Mouse (Mus musculus) neural tube, embryonic 14.5 days (tissue): ENCODE measurements around the gene Gfra1. TPM values are rescaled to one million over a fixed set of nuclear protein-coding genes. Genes with fewer than 3 reads are reported as not detected.

Experiments used
- ATAC-seq: fragments of 200-750 bp; cut with Nextera tagmentation; 2 replicates; pipeline ENCODE4 v1.8.0; 2017; ENCODE audit warnings: low read depth, mild to moderate bottlenecking, moderate TSS enrichment, moderate library complexity
- H3K27ac ChIP-seq: fragments of 300-500 bp; sonication (generic); 2 replicates; pipeline ENCODE4 v1.5.1; 2014; ENCODE audit warnings: low read depth, mild to moderate bottlenecking, control low read depth, low read length, moderate library complexity, mixed read lengths
- H3K27me3 ChIP-seq: fragments of 300-500 bp; sonication (generic); 2 replicates; pipeline ENCODE4 v1.6.1; 2014; ENCODE audit warnings: low read length; ENCODE audit not compliant: control insufficient read depth, insufficient read depth
- H3K36me3 ChIP-seq: fragments of 300-500 bp; sonication (generic); 2 replicates; pipeline ENCODE4 v1.6.1; 2014; ENCODE audit warnings: low read length, mixed read lengths; ENCODE audit not compliant: control insufficient read depth, insufficient read depth
- H3K4me1 ChIP-seq: fragments of 300-500 bp; sonication (generic); 2 replicates; pipeline ENCODE4 v1.6.1; 2014; ENCODE audit warnings: low read length; ENCODE audit not compliant: control insufficient read depth, insufficient read depth
- H3K4me2 ChIP-seq: fragments of 300-500 bp; sonication (generic); 2 replicates; pipeline ENCODE4 v1.6.1; 2014; ENCODE audit warnings: mild to moderate bottlenecking, low read depth, low read length, control low read depth
- H3K4me3 ChIP-seq: fragments of 300-500 bp; sonication (generic); 2 replicates; pipeline ENCODE4 v1.5.1; 2014; ENCODE audit warnings: low read depth, low read length, control low read depth, mixed read lengths
- H3K9ac ChIP-seq: fragments of 300-500 bp; sonication (generic); replicated peaks from 2 replicates; pipeline ENCODE4 v1.6.1; 2014; ENCODE audit warnings: low read depth, mild to moderate bottlenecking, control low read depth, low read length, mixed read lengths
- H3K9me3 ChIP-seq: fragments of 300-500 bp; sonication (generic); 2 replicates; pipeline ENCODE4 v1.6.1; 2016; ENCODE audit warnings: low read length; ENCODE audit not compliant: control insufficient read depth
- WGBS: fragments of 180-500 bp; shearing (Covaris S2); extraction: QIAGEN DNeasy Blood & Tissue Kit; methylation state at CpG from one replicate; pipeline ENCODE4 v1.1.7; 2014; 5-methylcytosine and 5-hydroxymethylcytosine counted together
- polyA plus RNA-seq: library from polyadenylated mRNA; unstranded; fragments of >200 nt; fragmentation: Nextera tagmentation; extraction: Ambion mirVana; gene quantifications from 2 replicates; pipeline ENCODE4 v1.2.1, GENCODE M21; 2014

Gfra1 gene
- polyA plus RNA-seq, 1 experiment from 2014 or later, result 67.8 TPM

DNA sequence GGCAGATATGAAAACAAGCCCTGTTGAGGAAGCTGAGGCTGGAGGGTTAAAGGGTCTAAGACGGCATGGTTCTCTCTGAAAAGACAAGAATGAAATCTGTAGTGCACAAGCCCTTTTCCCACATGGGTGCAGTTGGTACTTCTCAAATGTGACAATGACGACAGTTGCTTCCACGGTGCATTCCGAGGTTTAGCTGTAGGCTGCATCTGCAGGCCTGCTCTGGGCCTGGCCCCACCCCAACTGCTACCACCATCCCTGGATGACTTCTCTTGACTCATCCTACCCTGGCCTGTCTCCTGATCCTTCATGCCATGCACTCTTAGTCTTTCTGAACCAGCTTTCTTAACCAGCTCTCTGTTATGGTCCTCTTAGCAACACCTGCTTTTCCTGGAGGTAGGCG, 22.9 kb downstream of the Gfra1 start:
- no peak overlapping the region for H3K4me2 ChIP-seq
- no peaks in the 10 kb centered on the region for H3K27me3 ChIP-seq
- peaks cover 11% of the 10 kb centered on the region for H3K4me1 ChIP-seq
- H3K36me3 ChIP-seq, result no peaks in the 10 kb centered on the region
- H3K9me3 ChIP-seq, result no peaks in the 10 kb centered on the region
- ATAC-seq, result no peak
- no peak overlapping the region for H3K9ac ChIP-seq
- 93% methylated on average over 5 of the region's 5 CpGs for WGBS
- H3K27ac ChIP-seq, result no peak overlapping the region
- H3K4me3 ChIP-seq, result no peak overlapping the region

DNA sequence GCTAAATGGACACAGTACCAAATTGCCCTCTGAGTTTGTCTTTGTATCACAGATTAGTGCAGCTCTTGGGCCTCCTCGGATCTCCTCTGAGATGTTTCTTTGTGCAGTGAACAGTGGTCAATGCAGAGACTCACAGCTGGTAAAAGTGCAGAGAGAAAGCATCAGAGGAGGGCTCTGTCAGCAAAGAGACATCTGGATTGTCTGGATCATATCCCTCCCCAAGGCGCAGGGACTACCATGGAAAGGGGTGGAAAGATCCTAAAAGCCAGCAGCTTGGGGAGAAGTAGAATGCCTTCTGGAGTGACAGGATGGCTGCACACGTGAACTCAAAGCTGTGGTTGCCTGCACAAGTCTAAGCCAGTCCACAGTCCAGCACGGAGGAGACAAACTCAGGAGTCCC, 27.2 kb downstream of the Gfra1 start:
- H3K9ac ChIP-seq, result no peak overlapping the region
- ATAC-seq, result no peak
- no peak overlapping the region for H3K4me3 ChIP-seq
- no peaks in the 10 kb centered on the region for H3K9me3 ChIP-seq
- H3K27ac ChIP-seq, result no peak overlapping the region
- no peaks in the 10 kb centered on the region for H3K27me3 ChIP-seq
- no peaks in the 10 kb centered on the region for H3K36me3 ChIP-seq
- no peak overlapping the region for H3K4me2 ChIP-seq
- 90% methylated on average over 4 of the region's 4 CpGs for WGBS
- no peaks in the 10 kb centered on the region for H3K4me1 ChIP-seq

DNA sequence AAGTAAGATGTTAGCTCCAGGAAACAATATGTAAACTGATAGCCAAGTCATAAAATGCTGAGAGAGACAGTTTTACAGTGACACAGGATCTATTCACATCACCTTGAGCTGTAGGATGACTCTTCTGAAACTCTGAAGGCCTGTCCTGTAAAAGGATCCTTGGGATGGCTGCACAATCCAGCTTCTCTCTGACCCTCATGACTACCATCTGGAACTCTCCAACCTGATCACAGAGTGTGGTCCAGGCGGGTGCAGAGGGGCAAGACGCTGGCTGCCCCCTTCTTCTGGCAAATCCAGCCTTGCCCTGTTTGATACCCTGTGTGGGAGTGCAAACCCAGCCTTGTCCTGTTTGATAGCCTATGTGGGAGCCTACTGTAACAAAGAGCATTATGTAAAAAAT, 28.4 kb downstream of the Gfra1 start:
- ATAC-seq, result no peak
- no peak overlapping the region for H3K9ac ChIP-seq
- no peaks in the 10 kb centered on the region for H3K4me1 ChIP-seq
- no peaks in the 10 kb centered on the region for H3K9me3 ChIP-seq
- no peak overlapping the region for H3K27ac ChIP-seq
- H3K36me3 ChIP-seq, result no peaks in the 10 kb centered on the region
- H3K27me3 ChIP-seq, result no peaks in the 10 kb centered on the region
- no peak overlapping the region for H3K4me2 ChIP-seq
- no peak overlapping the region for H3K4me3 ChIP-seq
- WGBS, result 91% methylated on average over 2 of the region's 2 CpGs

DNA sequence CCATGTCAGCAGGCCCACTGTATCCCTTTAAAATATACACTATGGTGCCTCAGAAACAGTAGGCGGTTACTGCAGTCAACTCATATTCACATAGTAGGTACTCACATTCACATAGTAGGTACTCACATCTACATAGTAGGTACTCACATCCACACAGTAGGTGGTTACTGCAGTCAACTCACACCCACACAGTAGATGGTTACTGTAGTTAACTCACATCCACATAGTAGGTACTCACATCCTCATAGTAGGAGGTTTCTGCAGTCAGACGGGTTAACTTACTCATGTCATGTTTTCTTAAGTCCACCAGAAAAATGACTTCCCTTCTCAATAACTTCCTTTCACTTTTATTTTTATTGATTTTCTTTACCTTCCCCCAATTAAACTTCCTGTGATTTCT, 30.8 kb downstream of the Gfra1 start:
- no peak for ATAC-seq

DNA sequence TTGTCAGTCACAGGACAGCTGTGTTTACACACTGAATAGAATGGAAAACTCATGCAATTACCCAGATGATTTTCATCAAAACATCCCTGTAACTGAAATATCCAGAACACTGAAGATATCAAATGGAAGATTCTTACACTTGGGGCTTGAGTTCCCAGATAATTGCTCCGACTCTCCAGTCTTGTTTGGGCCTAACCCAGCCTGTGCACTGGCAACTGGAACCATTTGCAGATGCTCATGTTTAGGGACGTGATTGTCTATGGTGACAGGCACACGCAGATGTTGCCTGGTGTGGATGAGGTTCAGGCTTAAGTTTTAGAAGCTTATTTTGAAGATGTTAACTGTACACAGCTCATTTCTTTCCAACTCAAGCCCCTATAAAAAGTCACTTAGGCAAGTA, 31.5 kb downstream of the Gfra1 start:
- no peaks in the 10 kb centered on the region for H3K27me3 ChIP-seq
- H3K36me3 ChIP-seq, result no peaks in the 10 kb centered on the region
- ATAC-seq, result no peak
- H3K4me1 ChIP-seq, result peaks cover 8% of the 10 kb centered on the region; the same call in 1 of the 2 replicates
- no peak overlapping the region for H3K27ac ChIP-seq
- no peak overlapping the region for H3K4me3 ChIP-seq
- H3K9me3 ChIP-seq, result no peaks in the 10 kb centered on the region
- no peak overlapping the region for H3K9ac ChIP-seq
- no peak overlapping the region for H3K4me2 ChIP-seq
- WGBS, result 87% methylated on average over 3 of the region's 3 CpGs

More for the DNA sequence above, 30.8 kb downstream of the Gfra1 start:
- 96% methylated on average over 2 of the region's 2 CpGs for WGBS
- H3K9ac ChIP-seq, result no peak overlapping the region
- no peaks in the 10 kb centered on the region for H3K9me3 ChIP-seq
- H3K4me3 ChIP-seq, result no peak overlapping the region
- no peak overlapping the region for H3K4me2 ChIP-seq
- H3K27ac ChIP-seq, result no peak overlapping the region
- H3K4me1 ChIP-seq, result peaks cover 6% of the 10 kb centered on the region; the same call in 1 of the 2 replicates
- H3K27me3 ChIP-seq, result no peaks in the 10 kb centered on the region
- no peaks in the 10 kb centered on the region for H3K36me3 ChIP-seq

DNA sequence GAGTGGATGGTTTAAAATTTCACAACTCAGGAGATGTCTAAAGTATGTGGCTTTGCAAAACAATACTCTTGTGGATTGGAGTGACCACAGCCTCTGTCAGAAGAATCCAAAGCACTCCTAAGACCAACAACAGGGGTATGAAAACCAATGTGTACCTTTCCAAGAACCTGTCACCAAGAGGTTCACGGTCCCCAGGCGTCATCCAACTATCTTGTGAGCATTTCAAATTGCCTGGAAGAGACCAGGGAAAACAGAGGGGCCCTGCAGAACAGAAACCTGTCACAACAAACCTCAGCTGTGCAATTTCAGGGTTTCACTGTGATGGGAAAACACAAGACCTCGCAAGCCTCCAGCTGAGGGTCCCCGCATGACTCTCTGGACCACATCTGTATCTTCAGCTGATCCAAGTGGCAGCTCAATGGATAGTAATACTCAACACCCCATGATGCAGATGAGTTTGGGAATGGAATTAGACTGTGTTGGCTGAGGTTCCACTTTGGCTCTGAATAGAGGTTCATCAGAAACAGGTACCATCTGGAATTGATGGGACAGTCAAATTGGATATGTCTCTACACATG, 32.7 kb downstream of the Gfra1 start:
- no peak overlapping the region for H3K4me2 ChIP-seq
- no peaks in the 10 kb centered on the region for H3K36me3 ChIP-seq
- H3K27me3 ChIP-seq, result no peaks in the 10 kb centered on the region
- peaks cover 8% of the 10 kb centered on the region; the same call in 1 of the 2 replicates for H3K4me1 ChIP-seq
- WGBS, result 75% methylated on average over 4 of the region's 4 CpGs
- H3K27ac ChIP-seq, result no peak overlapping the region
- ATAC-seq, result no peak
- H3K4me3 ChIP-seq, result no peak overlapping the region
- no peak overlapping the region for H3K9ac ChIP-seq
- no peaks in the 10 kb centered on the region for H3K9me3 ChIP-seq

DNA sequence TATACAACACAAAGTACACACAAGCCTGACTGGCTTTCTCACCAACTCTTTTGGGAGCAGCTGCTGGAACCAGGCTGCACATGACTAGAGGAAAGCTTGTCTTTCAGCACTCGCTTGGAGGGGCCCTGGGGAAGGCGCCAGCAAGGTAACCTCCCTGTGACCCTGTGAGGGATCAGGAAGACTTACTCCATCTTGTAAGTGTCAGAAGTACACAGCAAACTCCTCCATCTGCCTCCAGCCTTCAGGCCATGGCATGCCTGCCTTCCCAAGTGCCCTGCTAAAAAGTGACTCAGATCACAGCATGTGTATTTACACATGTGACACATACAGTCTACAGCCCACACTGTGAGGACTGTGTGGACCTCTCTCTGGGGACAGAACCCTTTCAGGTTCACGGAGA, 36.0 kb downstream of the Gfra1 start:
- ATAC-seq, result no peak
- WGBS, result 38% methylated on average over 3 of the region's 3 CpGs
- no peak overlapping the region for H3K4me2 ChIP-seq
- no peak overlapping the region for H3K4me3 ChIP-seq
- H3K27ac ChIP-seq, result no peak overlapping the region
- no peaks in the 10 kb centered on the region for H3K27me3 ChIP-seq
- H3K36me3 ChIP-seq, result no peaks in the 10 kb centered on the region
- H3K9me3 ChIP-seq, result no peaks in the 10 kb centered on the region
- H3K9ac ChIP-seq, result no peak overlapping the region
- peaks cover 8% of the 10 kb centered on the region; the same call in 1 of the 2 replicates for H3K4me1 ChIP-seq

DNA sequence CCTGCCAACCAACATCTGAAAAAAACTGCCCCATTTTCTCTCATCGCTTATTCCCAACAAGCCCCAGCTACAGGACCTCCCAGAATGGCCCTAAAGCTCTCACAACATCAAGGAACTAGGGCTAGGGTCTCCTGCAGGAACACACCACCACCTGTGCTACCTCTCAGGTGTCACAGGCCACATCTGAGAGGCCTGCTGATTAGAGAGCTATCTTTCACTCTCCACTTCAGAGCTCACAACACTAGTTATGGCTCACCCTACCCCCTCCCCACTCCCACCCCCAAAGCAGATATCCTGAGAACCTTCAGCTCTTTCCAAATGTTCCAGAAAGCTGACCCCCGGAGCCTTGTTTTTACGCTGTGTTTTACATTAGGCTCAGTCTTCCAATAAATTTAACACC, 36.4 kb downstream of the Gfra1 start:
- 73% methylated on average over 3 of the region's 3 CpGs for WGBS
- Histone ChIP-seq H3K36me3 (no peaks in the 10 kb centered on the region), H3K9me3 (no peaks in the 10 kb centered on the region), H3K4me3 (no peak overlapping the region), H3K27ac (no peak overlapping the region), H3K4me1 (peaks cover 8% of the 10 kb centered on the region; the same call in 1 of the 2 replicates), H3K4me2 (no peak overlapping the region), H3K27me3 (no peaks in the 10 kb centered on the region), H3K9ac (no peak overlapping the region)
- ATAC-seq, result no peak

DNA sequence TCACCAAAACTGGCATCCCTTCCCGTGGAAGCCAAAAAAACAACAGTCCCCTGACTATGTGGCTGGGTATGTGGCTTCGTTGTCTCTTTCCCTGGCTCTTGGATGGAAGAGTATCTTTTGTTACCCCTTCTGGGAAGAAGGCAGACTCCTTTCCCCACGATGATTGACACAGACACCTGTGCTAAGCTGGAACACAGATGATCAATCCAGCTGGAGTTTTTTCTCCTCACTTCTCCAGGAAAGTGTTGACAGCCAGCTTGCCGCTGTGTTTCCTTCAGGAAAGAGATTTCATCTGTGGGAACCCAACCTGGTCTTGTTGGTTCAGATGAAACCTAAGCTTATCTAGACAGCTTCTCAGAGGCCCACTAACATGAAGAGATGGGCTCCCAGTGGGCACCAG, 40.5 kb downstream of the Gfra1 start:
- WGBS, result 81% methylated on average over 4 of the region's 4 CpGs
- Histone ChIP-seq H3K4me1 (peaks cover 5% of the 10 kb centered on the region), H3K27me3 (no peaks in the 10 kb centered on the region), H3K4me3 (no peak overlapping the region), H3K9ac (no peak overlapping the region), H3K27ac (no peak overlapping the region), H3K4me2 (no peak overlapping the region), H3K36me3 (no peaks in the 10 kb centered on the region), H3K9me3 (no peaks in the 10 kb centered on the region)
- ATAC-seq, result no peak
